Mouse (Mus musculus): Measurements from ENCODE around the gene Tada2b. TPM values are rescaled to one million over a fixed set of nuclear protein-coding genes. Genes with fewer than 3 reads are reported as not detected.
A peak's percentile ranks its signal among the peaks of the same experiment; 100 is the strongest.

The Tada2b gene
- total RNA-seq, 2 experiments from 2014 or later: 2.3 to 4.8 TPM

DNA sequence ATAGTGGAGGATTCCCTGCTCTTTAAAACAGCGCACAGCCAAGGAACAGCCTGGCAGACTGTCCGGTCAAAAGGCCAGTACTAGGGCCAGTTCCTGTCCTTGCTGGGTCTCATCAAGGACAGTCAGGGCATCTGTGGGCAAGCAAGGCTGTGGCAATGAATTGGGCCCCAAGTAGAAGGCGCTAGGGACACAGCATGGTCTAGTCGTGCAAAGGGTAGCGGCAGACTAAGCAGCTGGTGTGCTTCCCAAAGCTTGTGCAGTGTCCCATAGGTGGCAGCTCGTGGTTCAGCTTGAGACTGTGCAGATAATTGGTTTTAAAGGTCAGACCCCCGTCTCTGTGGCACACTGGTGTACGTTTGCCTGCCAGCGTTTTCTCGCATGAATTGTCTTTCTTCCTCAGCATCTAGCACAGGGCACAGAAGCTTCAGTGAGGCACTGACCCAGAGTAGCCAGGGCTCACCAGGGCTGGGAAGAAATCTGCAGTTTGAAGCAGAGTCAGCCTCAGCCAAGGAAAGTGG is 32.2 kb downstream of the Tada2b start:
- no peak for ATAC-seq (replicated peaks; ENCODE audit: low FRiP score, poor library complexity, severe bottlenecking)

GRCm38 (mm10) chr5:36451119-36451518 is 33.0 kb downstream of the Tada2b start:
- ATAC-seq (replicated peaks; ENCODE audit: low FRiP score, poor library complexity, severe bottlenecking): 0 out of 2 replicates have a peak, but pooled peaks have one; percentile 29

DNA sequence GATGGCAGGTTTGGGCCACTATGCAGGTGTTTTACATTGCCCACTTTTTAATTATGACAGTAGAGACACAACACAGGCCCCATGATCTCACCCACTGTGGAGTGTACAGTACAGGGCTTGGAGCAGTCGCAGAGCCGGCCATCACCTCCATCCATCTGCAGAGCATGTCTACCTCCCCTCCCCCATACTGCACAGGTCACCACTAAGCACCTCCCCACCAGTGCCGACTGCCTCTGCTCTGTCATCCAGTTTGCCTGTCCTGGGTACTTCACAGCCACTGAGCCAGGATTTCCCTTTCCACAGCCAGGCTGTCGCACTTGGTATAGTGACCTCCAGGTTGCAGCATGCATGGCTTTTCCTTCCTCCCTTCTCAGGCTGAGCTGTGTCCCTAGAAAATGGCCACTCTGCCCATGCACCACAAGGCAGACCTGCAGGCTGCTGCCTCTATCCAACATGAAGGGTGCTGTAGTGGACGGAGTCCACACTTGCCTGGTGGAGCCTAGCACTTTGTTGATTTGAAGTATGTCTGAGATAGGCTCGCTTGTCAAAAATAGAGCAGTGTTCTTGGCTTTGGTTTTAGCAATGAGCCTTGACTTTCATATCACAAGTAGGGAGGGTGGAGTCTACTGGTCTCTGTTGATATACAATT is 34.3 kb downstream of the Tada2b start:
- ATAC-seq (replicated peaks; ENCODE audit: low FRiP score, poor library complexity, severe bottlenecking): no peak

GRCm38 (mm10) chr5:36447872-36448271 is 36.2 kb downstream of the Tada2b start:
- ATAC-seq (replicated peaks; ENCODE audit: low FRiP score, poor library complexity, severe bottlenecking): no peak

DNA sequence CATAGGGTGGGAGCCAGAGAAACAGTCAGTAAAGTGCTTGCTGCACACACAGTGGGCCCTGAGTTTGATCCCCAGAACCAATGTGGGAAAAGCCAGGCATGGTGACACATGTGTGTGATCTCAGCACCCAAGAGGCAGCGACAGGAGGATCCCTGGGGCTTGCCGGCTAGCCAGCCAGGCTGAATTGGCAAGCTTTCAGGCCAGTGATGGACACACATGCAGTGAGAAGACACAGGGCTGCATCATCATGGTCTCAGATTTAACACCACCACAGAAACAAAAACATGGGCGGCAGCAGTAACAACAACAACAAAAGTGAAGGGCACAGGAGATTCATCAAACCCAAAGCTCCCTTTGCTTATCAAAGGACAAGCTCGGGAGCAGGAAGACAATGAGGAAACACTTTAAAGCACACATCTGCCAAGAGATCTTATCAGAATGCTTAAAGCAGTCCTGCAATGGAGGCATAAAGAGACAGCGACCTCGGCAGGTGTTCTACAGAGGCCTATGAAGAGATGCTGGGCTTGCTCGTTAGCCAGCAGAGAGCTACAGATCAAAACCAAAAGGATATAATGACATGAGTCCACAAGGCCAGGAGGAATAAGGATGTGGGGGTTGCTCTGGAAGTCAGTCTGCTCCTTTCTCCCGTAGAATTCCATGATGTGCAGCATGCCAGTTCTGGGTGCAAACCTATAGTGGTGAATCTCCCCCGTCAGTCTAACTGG is 37.8 kb downstream of the Tada2b start:
- no peak for ATAC-seq (replicated peaks; ENCODE audit: low FRiP score, poor library complexity, severe bottlenecking)

GRCm38 (mm10) chr5:36445028-36445427 is 39.1 kb downstream of the Tada2b start:
- no peak for ATAC-seq (replicated peaks; ENCODE audit: low FRiP score, poor library complexity, severe bottlenecking)

DNA sequence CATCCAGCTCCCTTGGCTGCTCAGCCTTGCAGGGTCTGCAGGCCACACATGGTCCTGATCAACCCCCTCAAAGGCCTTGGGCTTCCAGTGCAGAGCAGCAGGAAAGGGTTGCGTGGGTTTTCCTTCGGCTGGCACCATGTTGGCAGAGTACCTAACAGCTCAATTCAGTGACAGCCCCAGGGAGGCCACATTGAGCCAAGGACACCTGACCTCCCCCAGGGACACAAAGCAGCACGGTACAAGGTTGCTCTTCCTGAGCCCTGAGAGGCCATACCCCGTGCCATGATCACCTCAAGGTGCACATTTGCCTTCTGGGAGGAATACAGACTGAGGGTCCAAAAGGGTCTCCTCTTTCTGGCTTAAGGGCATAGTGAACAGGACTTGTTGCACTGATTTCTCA is 39.5 kb downstream of the Tada2b start:
- ATAC-seq (replicated peaks; ENCODE audit: low FRiP score, poor library complexity, severe bottlenecking): no peak

- no peak for ATAC-seq (replicated peaks; ENCODE audit: low FRiP score, poor library complexity, severe bottlenecking)
These were observed 43.3 kb downstream of the Tada2b start for GRCm38 (mm10) chr5:36440741-36441140.

DNA sequence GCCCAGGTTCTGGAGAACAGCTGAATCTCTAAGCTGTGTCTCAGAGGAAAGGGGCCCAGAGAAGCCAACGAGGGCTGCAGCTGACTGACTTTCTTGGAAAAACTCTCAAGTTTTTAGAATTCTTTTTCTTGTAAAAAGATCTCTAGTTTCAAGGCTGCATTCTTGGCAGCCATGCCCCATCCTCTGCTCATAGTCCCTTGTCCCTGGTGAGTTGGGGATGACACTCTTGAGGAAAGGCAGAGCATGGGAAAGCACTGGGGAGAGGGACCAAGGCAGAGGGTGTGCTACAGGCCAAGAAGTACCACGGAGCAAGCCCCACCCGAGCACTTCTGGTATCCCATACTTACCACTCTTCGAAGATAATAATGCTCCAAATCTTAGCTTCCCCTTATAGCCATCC is 47.2 kb downstream of the Tada2b start:
- no peak for ATAC-seq (replicated peaks; ENCODE audit: low FRiP score, poor library complexity, severe bottlenecking)

DNA sequence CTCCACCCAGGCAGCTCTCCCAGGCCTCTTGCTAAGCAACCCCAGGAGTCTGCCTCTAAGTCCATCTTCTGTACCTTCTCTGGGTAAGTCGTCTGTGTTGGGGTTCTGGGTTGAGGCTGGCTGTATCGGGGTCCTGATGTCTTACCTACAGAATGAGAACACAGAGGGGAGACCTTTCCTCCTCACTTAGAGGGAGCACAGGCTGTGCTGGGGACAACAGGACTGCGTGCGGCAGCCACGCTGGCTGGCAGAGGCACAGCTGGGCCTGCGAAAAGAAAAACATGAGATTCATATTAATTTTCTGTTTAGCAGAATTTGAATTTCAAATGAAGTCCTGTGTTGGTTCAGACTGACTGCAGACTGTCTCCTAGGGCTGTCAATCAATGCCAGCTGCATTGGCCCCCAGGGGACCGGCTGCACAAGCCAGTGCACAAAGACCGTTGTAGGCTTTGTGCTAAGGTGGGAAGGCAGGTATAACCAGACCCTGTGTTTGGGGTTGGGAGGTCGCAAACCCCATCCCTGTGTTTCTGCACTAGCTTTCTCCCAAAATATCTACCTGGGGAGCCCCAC is 49.6 kb downstream of the Tada2b start:
- no peak for ATAC-seq (replicated peaks; ENCODE audit: low FRiP score, poor library complexity, severe bottlenecking)

DNA sequence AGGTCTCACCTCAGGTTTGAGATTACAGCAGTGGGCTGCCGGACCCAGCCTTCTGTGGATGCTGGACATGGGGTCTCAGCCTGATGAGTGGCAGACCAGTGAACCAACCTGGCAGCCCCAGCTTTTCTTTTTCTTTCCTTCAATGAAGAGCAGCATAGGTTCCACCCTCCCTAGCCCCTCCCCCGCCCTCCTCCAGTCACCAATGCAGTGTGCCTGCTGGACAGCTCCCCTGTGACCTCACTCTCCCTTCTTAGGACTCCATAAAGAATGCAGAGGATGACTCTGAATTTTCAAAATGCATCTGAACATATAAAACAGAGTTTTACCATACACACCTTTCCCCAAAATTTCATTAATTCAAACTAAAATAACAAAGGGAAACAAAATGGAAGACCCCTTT is 52.4 kb downstream of the Tada2b start:
- no peak for ATAC-seq (replicated peaks; ENCODE audit: low FRiP score, poor library complexity, severe bottlenecking)

- no peak for ATAC-seq (replicated peaks; ENCODE audit: low FRiP score, poor library complexity, severe bottlenecking)
These were observed 54.5 kb downstream of the Tada2b start for GRCm38 (mm10) chr5:36429551-36429950.

DNA sequence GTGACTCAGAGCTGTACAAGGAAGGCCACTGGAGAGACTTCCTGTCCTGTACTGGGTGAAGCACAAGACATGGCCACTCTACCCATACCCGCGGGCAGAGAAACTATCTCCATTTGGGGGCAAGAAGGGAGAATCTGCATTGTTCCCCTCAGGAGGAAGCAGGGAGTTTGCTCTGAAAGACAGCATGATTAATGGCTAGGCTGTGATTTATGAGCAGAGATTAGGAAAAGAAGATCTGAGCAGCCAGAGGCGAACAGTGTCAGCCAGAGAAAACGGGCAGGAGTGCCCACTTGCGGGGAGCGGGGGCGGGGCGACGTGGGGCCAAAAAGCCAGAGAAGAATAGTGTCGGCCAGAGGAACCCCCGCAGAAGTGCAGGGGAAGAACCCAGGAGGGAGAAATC is 56.3 kb downstream of the Tada2b start:
- ATAC-seq (replicated peaks; ENCODE audit: low FRiP score, poor library complexity, severe bottlenecking): no peak

- no peak for ATAC-seq (replicated peaks; ENCODE audit: low FRiP score, poor library complexity, severe bottlenecking)
These were observed 57.7 kb downstream of the Tada2b start for GRCm38 (mm10) chr5:36426404-36426803.

DNA sequence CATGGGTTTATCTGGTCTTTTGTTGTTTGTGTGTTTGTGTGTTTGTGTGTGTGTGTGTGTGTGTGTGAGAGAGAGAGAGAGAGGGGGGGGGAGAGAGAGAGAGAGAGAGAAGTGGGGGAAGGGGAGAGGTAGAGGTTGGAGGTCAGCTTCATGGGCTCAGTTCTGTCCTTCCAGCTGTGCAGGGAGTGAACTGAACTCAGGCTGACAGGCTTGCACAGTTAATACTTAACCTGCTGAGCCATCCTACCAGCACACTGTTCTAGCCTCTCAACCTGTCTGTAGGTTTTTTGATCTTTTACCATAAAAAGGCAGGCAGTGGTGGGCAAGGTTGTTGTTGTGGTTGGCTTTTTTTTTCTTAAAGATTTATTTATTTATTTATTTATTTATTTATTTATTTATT is 59.4 kb downstream of the Tada2b start:
- no peak for ATAC-seq (replicated peaks; ENCODE audit: low FRiP score, poor library complexity, severe bottlenecking)

Other genes starting within 250 kb of the Tada2b start
- not detected in 2 replicates for gene Sorcs2, start 86.1 kb downstream of the Tada2b start, total RNA-seq (2015; ENCODE audit: low replicate concordance)
- not detected in 2 replicates for gene Sorcs2, start 86.1 kb downstream of the Tada2b start, total RNA-seq (2017; ENCODE audit: low replicate concordance)
- 8.2 and 8.5 TPM in 2 replicates for gene Grpel1, start 19.3 kb downstream of the Tada2b start, total RNA-seq (2015; ENCODE audit: low replicate concordance)
- 10.6 and 12.4 TPM in 2 replicates for gene Grpel1, start 19.3 kb downstream of the Tada2b start, total RNA-seq (2017; ENCODE audit: low replicate concordance)
- gene Ccdc96, start 303 bp upstream of the Tada2b start, total RNA-seq (2015; ENCODE audit: low replicate concordance): not detected in 2 replicates
- gene Ccdc96, start 303 bp upstream of the Tada2b start, total RNA-seq (2017; ENCODE audit: low replicate concordance): 0.84 TPM in 1 of 2 replicates, not detected in the other
- 8.1 and 15.9 TPM in 2 replicates for gene Tbc1d14, start 109.0 kb upstream of the Tada2b start, total RNA-seq (2015; ENCODE audit: low replicate concordance)
- 11.3 and 12.1 TPM in 2 replicates for gene Tbc1d14, start 109.0 kb upstream of the Tada2b start, total RNA-seq (2017; ENCODE audit: low replicate concordance)
- gene D5Ertd579e, start 211.7 kb upstream of the Tada2b start, total RNA-seq (2015; ENCODE audit: low replicate concordance): 121 and 122 TPM in 2 replicates
- gene D5Ertd579e, start 211.7 kb upstream of the Tada2b start, total RNA-seq (2017; ENCODE audit: low replicate concordance): 221 and 226 TPM in 2 replicates